Mouse (Mus musculus) ES-E14 (cell line): ENCODE results near the gene Klk1b24. TPM values are rescaled to one million over a fixed set of nuclear protein-coding genes. Genes with fewer than 3 reads are reported as not detected.
"Not testable (repeated sequence)": the region's sequence is repeated elsewhere in the genome, so short reads cannot be mapped to it uniquely, and the experiment has no call there.

Experiments
- DNase-seq: peaks from one replicate; pipeline ENCODE4 v3.0.0-alpha.2; 2013; ENCODE audit warnings: low read depth, low spot score
- H3K27ac ChIP-seq: 2 replicates; pipeline ENCODE4 v1.5.1; 2012; ENCODE audit warnings: low read depth, mild to moderate bottlenecking, low read length, moderate library complexity, mixed read lengths; ENCODE audit not compliant: poor library complexity, insufficient read depth, severe bottlenecking
- H3K36me3 ChIP-seq: 2 replicates; pipeline ENCODE4 v1.6.1; 2012; ENCODE audit warnings: mild to moderate bottlenecking, low read length, moderate library complexity, mixed read lengths; ENCODE audit not compliant: control insufficient read depth, poor library complexity, insufficient read depth, severe bottlenecking
- H3K4me1 ChIP-seq, 2 experiments: fragments of 150-350 bp in 1 of 2; sonication (generic) in 1 of 2; 2 replicates each; pipeline ENCODE4 v1.6.1; 2012; ENCODE audit warnings: low read length in 2 of 2, mild to moderate bottlenecking in 1 of 2, mixed read lengths in 1 of 2; ENCODE audit not compliant: control insufficient read depth in 2 of 2, insufficient read depth in 2 of 2, poor library complexity in 1 of 2
- H3K4me3 ChIP-seq, 2 experiments: fragments of 150-350 bp in 1 of 2; sonication (generic) in 1 of 2; 2 replicates each; pipeline ENCODE4 v1.5.1; 2012; ENCODE audit warnings: low read length in 2 of 2, low read depth in 1 of 2, mild to moderate bottlenecking in 1 of 2, mixed read lengths in 1 of 2; ENCODE audit not compliant: insufficient read depth in 1 of 2, poor library complexity in 1 of 2, severe bottlenecking in 1 of 2
- H3K9ac ChIP-seq: 2 replicates; pipeline ENCODE4 v1.6.1; 2012; ENCODE audit warnings: low read depth, mild to moderate bottlenecking, low read length, mixed read lengths; ENCODE audit not compliant: poor library complexity, insufficient read depth, severe bottlenecking
- H3K9me3 ChIP-seq: fragments of 150-350 bp; sonication (generic); 2 replicates; pipeline ENCODE4 v1.6.1; 2012; ENCODE audit warnings: low read depth, mild to moderate bottlenecking, low read length; ENCODE audit not compliant: control insufficient read depth, insufficient read depth
- CHD2 ChIP-seq: IDR thresholded peaks from 2 replicates; pipeline ENCODE4 v1.6.1; 2014; ENCODE audit warnings: mild to moderate bottlenecking, low read depth, low read length, inconsistent platforms
- HCFC1 ChIP-seq: IDR thresholded peaks from 2 replicates; pipeline ENCODE4 v1.6.1; 2012; ENCODE audit warnings: low read length, inconsistent platforms, borderline replicate concordance; ENCODE audit not compliant: insufficient read depth
- MAFK ChIP-seq: IDR thresholded peaks from 2 replicates; pipeline ENCODE4 v1.6.1; 2014; ENCODE audit warnings: mild to moderate bottlenecking, low read depth, low read length, inconsistent platforms; ENCODE audit not compliant: insufficient read depth
- ZC3H11A ChIP-seq: IDR thresholded peaks from 2 replicates; pipeline ENCODE4 v1.6.1; 2012; ENCODE audit warnings: low read depth, mild to moderate bottlenecking, inconsistent platforms, low read length, borderline replicate concordance
- ZNF384 ChIP-seq: IDR thresholded peaks from 2 replicates; pipeline ENCODE4 v1.6.1; 2012; ENCODE audit warnings: low read depth, low read length, inconsistent platforms
- in situ Hi-C, 2 experiments: fragments of 600-800 bp; cut with MboI; formaldehyde crosslinking; loops; one replicate each; pipeline ENCODE4 v1.15.1; 2025; ENCODE audit warnings: low sequenced_read_pairs in 2 of 2, inconsistent platforms in 1 of 2; ENCODE audit not compliant: unreplicated experiment in 2 of 2
- total RNA-seq: library from RNA; depleted of rRNA; stranded (reverse); fragments of 300-350 nt; gene quantifications from 2 replicates; pipeline ENCODE4 v1.2.3, GENCODE M21; 2012

The Klk1b24 gene
- total RNA-seq, 1 experiment, result not detected

DNA sequence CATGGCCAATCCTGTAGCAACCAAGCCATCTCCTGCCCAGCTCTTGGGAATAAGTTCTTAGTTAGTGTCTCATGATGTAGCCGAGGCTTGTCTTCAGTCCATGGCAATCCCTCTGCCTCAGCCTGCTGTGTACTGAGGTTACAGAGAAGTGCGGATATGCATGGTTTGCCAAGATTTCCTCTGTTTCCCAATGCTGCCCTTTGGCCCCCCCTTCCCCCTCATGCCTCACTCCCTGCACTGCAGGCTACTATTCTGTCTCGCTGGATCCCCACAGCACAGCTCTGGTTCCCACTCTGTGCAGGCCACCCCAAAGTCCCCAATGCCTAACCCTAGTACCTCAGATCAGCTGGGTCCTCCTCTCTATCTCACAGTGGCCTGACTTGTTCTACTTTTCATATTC, 20.3 kb downstream of the Klk1b24 start:
- Histone ChIP-seq H3K27ac (no peak overlapping the region), H3K9ac (no peak overlapping the region), H3K36me3 (no peaks in the 10 kb centered on the region), H3K4me1 (no peaks in the 10 kb centered on the region), H3K9me3 (no peaks in the 10 kb centered on the region), H3K4me3 (no peak overlapping the region)
- no peak for DNase-seq
- TF ChIP-seq HCFC1, result no peak
- TF ChIP-seq MAFK, result no peak
- TF ChIP-seq CHD2, result no peak
- TF ChIP-seq ZNF384, result no peak
- no peak for TF ChIP-seq ZC3H11A
- in situ Hi-C loops, result loop anchor here in 1 of 2 experiments (5.0 to 25.0 kb wide), 2 partner anchors 49 to 246 kb away; partner anchors contain the start of genes Acp4, Klk1b1 and Klk1b8

DNA sequence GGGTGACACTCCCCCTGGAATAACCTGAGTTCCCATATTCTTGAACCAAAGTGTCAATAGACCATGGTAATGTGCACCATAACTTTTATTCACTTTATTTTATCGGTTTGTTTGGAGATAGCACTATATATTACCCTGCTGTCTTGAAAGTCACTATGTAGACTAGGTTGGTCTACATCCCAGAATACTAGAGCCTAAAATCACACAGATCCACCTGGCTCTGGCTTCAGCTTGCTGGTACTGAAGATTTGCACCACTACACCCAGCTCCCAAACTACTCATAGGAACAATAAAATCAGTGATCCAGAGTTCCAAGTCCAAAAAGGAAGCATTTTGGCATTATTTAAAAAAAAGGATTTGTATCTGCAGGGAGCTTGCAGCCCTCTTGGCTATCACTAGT, 27.6 kb downstream of the Klk1b24 start, which contains the start of gene Klk1b5:
Klk1b5 (plus strand) TSS at position 301 of the 400 bp plus-strand sequence.
- Histone ChIP-seq H3K4me1 (no peaks in the 10 kb centered on the region), H3K9me3 (no peaks in the 10 kb centered on the region), H3K27ac (no peak within 1 kb of the TSS), H3K9ac (no peak within 1 kb of the TSS), H3K4me3 (no peak within 1 kb of the TSS), H3K36me3 (no peaks in the 10 kb centered on the region)
- in situ Hi-C loops, result loop anchor here in 1 of 2 experiments (5.0 to 25.0 kb wide), 2 partner anchors 203 to 253 kb away; partner anchors contain the start of genes Klk1b1, Klk1b26 and Klk1b8
- no peak for TF ChIP-seq HCFC1
- no peak for TF ChIP-seq ZC3H11A
- no peak for TF ChIP-seq MAFK
- TF ChIP-seq ZNF384, result no peak
- no peak for TF ChIP-seq CHD2
- no peak for DNase-seq

DNA sequence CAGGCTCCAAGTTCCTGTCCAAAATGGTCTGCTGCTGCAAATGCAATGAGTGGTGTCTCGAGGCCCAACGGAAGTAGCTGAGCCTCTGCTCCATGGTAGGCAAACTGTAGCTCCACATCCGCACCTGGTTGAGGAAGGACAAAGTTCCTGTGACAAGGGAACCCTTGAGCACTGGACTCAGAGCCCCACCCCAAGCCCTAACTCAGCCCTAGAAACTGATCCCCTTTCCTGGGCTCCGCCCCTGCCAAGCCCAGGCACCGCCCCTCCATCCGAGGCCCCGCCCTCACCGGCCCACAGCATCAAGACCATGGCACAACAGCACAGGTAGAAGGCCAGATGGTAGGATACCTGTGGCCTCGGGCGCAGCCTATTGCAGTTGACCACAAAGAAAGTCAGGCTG, 33.6 kb downstream of the Klk1b24 start:
- not testable (repeated sequence) for DNase-seq, H3K9ac ChIP-seq, H3K36me3 ChIP-seq, H3K9me3 ChIP-seq, H3K4me1 ChIP-seq, H3K4me3 ChIP-seq, H3K27ac ChIP-seq
- in situ Hi-C loops, result loop anchor here in 1 of 2 experiments (25.0 kb wide), 1 partner anchor 259 kb away; the partner anchor contains the start of genes Klk1b1 and Klk1b8

DNA sequence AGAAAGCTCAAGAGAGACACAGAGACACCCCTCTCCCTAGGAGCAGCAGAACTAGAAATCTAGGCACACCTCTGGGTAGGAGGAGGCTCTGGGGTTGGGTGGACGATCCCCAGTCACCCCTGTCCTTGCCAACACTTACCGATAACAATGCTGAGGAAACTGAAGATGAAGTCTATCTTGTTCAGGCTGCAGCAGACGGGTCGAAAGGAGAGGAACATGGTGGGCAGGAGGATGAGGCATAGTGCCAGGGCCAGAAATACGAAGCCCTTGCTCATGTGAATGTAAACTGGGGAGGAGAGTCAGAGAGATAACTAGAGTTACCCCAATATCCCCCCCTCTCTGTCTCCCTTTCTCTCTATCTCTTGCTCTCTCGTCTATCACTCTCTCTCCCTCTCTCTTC, 34.3 kb downstream of the Klk1b24 start:
- in situ Hi-C loops, result loop anchor here in 1 of 2 experiments (25.0 kb wide), 1 partner anchor 260 kb away; the partner anchor contains the start of genes Klk1b1 and Klk1b8
- H3K36me3 ChIP-seq, H3K27ac ChIP-seq, H3K4me1 ChIP-seq, DNase-seq, H3K9ac ChIP-seq, H3K4me3 ChIP-seq, H3K9me3 ChIP-seq: not testable (repeated sequence)

DNA sequence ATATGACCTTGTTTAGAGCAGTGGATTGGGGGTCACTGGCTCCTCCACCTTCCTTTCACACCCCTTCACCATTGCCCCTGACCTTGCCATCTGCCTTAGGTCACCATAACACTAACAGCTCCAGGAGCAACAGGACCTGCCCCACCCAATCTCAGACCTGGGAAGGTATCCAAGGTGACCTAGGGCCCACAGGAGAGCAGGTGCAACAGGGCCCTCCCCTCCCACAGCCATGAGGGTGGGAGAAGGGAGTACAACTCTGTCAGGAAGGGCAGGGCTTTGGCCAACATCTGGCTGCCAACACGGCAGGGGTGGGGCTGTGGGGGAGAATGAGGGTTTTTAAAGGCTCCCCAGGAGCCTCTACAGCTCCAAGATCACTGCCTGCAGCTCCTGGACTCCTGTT, 37.0 kb downstream of the Klk1b24 start, which contains the start of gene Klk1:
Klk1 (plus strand) TSS at position 285 of the 400 bp plus-strand sequence.
- DNase-seq, result no peak
- Histone ChIP-seq H3K9ac (no peak within 1 kb of the TSS), H3K4me1 (peaks cover 3 to 9% of the 10 kb centered on the region in 2 experiments; a peak in 2 of 4 replicates), H3K9me3 (no peaks in the 10 kb centered on the region), H3K4me3 (no peak within 1 kb of the TSS), H3K27ac (no peak within 1 kb of the TSS), H3K36me3 (no peaks in the 10 kb centered on the region)
- in situ Hi-C loops, result no loop called here
- no peak for TF ChIP-seq MAFK
- TF ChIP-seq HCFC1, result no peak
- no peak for TF ChIP-seq ZC3H11A
- TF ChIP-seq CHD2, result no peak
- no peak for TF ChIP-seq ZNF384
